Mouse (Mus musculus) cerebellum, adult 2 months (tissue): ENCODE results near the gene Card14.

Experiments
- CTCF ChIP-seq: fragments of 200-500 bp; IDR thresholded peaks from 2 replicates; pipeline ENCODE4 v1.5.1; 2011; ENCODE audit warnings: low read depth, mild to moderate bottlenecking, control low read depth, low read length, moderate library complexity, borderline replicate concordance; ENCODE audit not compliant: insufficient read depth
- POLR2A ChIP-seq: fragments of 200-500 bp; IDR thresholded peaks from 2 replicates; pipeline ENCODE4 v1.6.1; 2011; ENCODE audit warnings: low read length, control low read depth, borderline replicate concordance; ENCODE audit not compliant: insufficient read depth

DNA sequence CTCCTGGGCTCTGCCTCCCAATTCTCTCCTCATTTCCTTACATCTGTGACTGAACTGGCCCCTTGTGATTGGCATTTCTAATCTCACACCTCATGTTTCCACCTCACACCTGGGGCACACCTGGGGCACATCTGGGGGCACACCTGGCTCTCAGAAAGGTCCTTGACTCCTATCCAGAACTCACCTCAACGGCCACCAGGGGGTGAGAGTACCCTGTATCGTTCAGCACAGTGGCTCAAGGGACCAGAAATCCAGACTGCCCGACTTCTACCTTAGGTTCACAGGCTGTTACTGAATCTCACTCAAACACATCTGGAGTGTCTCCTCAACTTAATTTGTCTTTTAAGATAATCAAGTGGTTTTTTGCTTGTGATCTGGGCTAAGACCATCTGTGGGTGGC, 24.4 kb downstream of the Card14 start:
- TF ChIP-seq CTCF = no peak
- TF ChIP-seq POLR2A = no peak
